Mouse (Mus musculus): ENCODE data around the gene Coro7. TPM values are rescaled to one million over a fixed set of nuclear protein-coding genes. Genes with fewer than 3 reads are reported as not detected.

Coro7 gene
- polyA plus RNA-seq, 1 experiment from 2014 or later = 12.4 TPM

- Histone ChIP-seq H3K9ac (ENCODE audit: low read depth, low read length) (no peak overlapping the region), H3K27me3 (ENCODE audit: control insufficient read depth, insufficient read depth, low read length) (no peaks in the 10 kb centered on the region; the same call in 1 of the 2 replicates), H3K4me1 (ENCODE audit: control insufficient read depth, insufficient read depth, low read length) (no peaks in the 10 kb centered on the region), H3K4me2 (no peak overlapping the region), H3K4me3 (ENCODE audit: low read depth, low read length) (no peak overlapping the region), H3K36me3 (ENCODE audit: control insufficient read depth, insufficient read depth, low read length) (no peaks in the 10 kb centered on the region), H3K9me3 (replicated peaks; ENCODE audit: control insufficient read depth, low read length) (no peaks in the 10 kb centered on the region), H3K27ac (ENCODE audit: low read depth, low read length) (no peak overlapping the region)
- ATAC-seq (replicated peaks; ENCODE audit: insufficient number of reproducible peaks, low FRiP score, low TSS enrichment) = no peak
- WGBS (ENCODE audit: insufficient replicate concordance) = 73% methylated on average over 7 of the region's 7 CpGs
Measured at GRCm38 (mm10) chr16:4722128-4722914, 42.7 kb upstream of the Coro7 start.

DNA sequence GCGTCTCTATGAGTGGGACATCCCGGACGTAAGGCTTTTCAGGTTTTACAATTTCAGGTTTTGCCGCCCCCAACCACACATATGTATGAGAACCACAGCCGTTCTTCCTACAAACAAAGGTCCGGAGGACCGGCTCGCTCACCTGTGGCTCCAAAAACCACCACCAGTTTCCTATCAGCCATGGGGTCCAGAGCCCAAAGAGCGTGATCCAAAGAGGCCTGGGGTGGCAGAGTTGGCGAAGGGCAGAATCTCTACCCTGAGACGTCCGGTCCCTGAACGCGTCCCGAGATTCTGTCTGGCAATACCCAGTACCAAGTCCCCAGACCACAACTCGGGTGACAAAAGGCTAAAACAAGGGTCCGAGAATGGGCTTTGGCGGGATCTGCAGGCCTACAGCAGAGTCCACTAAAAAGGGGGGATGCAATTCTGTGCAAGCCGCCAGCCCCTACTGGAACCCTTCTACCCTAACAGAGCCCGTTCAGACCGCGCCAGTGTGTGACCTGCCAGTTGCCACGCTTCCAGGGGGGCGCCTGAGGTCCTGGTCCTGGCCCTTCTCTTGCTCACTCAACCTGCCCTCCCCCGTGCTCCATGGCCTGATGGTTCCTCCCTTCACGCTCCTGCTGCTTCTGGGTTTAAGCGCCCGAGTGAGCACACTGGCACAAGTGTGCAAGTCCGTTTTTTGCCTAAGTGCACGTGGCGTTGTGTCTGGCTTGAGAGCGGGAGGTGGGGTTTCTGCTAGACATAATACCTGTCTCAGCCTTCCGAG lies 39.4 kb upstream of the Coro7 start, which contains the start of gene Nmral1:
TSS of gene Nmral1 (minus strand) at position 604 of the 766 bp plus-strand sequence.
- Histone ChIP-seq H3K4me3 (ENCODE audit: low read depth, low read length) (peak within 1 kb of the TSS; percentile 72), H3K27ac (ENCODE audit: low read depth, low read length) (peak within 1 kb of the TSS; percentile 66; the same call in 1 of the 2 replicates), H3K4me2 (peak within 1 kb of the TSS; percentile 78), H3K9ac (ENCODE audit: low read depth, low read length) (peak within 1 kb of the TSS; percentile 89), H3K9me3 (replicated peaks; ENCODE audit: control insufficient read depth, low read length) (no peaks in the 10 kb centered on the region), H3K27me3 (ENCODE audit: control insufficient read depth, insufficient read depth, low read length) (no peaks in the 10 kb centered on the region), H3K36me3 (ENCODE audit: control insufficient read depth, insufficient read depth, low read length) (peaks cover 8% of the 10 kb centered on the region), H3K4me1 (ENCODE audit: control insufficient read depth, insufficient read depth, low read length) (no peaks in the 10 kb centered on the region)
- ATAC-seq (replicated peaks; ENCODE audit: insufficient number of reproducible peaks, low FRiP score, low TSS enrichment) = peak; percentile 80
- WGBS (ENCODE audit: insufficient replicate concordance) = 13% methylated on average over 33 of the region's 33 CpGs

DNA sequence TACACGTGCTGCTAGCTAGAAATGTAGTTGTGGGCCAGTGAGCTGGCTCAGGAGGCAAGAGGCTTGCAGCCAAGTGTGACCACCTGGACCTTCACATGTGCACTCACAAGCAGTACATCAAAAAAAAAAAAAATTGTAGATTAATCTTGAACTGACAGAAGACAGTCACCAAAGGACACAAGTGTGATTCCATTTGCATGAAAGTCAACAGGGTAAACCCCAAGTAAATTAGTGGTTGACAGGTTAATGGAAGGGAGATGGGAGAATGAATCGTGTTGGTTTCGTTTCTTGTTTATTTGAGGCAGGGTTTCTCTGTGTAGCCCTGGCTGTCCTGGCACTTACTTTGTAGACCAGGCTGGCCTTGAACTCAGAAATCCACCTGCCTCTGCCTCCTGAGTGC lies 38.3 kb upstream of the Coro7 start:
- Histone ChIP-seq H3K9me3 (replicated peaks; ENCODE audit: control insufficient read depth, low read length) (no peaks in the 10 kb centered on the region), H3K4me3 (ENCODE audit: low read depth, low read length) (peak overlapping the region; percentile 72), H3K9ac (ENCODE audit: low read depth, low read length) (peak overlapping the region; percentile 89; the same call in 1 of the 2 replicates), H3K4me1 (ENCODE audit: control insufficient read depth, insufficient read depth, low read length) (no peaks in the 10 kb centered on the region), H3K4me2 (peak overlapping the region; percentile 78), H3K27me3 (ENCODE audit: control insufficient read depth, insufficient read depth, low read length) (no peaks in the 10 kb centered on the region), H3K36me3 (ENCODE audit: control insufficient read depth, insufficient read depth, low read length) (peaks cover 16% of the 10 kb centered on the region), H3K27ac (ENCODE audit: low read depth, low read length) (no peak overlapping the region)
- ATAC-seq (replicated peaks; ENCODE audit: insufficient number of reproducible peaks, low FRiP score, low TSS enrichment) = no peak
- WGBS (ENCODE audit: insufficient replicate concordance) = 81% methylated on average over 3 of the region's 3 CpGs

DNA sequence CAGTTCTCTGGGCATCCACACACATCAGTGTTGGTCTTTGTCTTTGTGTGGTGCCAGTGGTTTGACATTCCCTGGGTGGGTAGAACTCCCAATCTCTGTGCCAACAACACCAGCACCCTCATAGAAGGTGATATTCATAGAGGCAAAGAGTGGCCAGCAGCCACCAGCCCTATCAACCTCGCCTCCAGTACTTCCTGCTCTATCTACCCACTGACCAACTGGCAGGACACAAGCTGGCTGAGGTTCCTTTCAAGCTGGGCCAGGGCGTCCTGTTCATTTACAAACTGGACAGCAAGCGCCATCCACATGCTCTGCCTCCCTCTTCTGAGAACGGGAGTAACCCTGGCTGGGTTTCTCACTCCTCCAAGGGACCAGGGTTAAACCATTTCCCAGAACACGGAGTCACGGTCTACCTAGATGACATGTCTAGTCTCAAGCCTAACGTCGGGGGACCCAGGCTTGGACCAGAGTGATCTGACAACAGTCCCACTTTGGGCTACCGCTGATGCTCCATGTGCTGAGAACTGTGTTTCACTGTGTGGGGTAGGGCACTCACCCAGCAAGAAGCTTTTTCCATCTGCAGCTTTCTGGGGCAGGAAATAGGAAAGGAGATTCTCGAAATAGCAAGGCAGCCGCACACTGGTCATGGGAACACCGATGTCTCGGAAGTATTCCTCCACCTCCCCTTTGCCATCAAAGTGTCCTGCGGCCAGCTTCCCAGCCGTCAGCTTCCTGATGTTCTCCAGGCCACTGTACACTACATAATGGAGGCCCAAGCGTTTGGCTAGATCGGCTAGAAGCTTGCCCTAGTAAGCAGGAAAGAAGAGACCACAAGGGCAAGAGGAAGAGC lies 34.5 kb upstream of the Coro7 start:
- Histone ChIP-seq H3K27me3 (ENCODE audit: control insufficient read depth, insufficient read depth, low read length) (no peaks in the 10 kb centered on the region), H3K4me2 (no peak overlapping the region)

GRCm38 (mm10) chr16:4711173-4711572 lies 31.6 kb upstream of the Coro7 start:
- H3K9ac ChIP-seq (ENCODE audit: low read depth, low read length) = no peak overlapping the region
- H3K36me3 ChIP-seq (ENCODE audit: control insufficient read depth, insufficient read depth, low read length) = peaks cover 35% of the 10 kb centered on the region
- 92% methylated on average over 4 of the region's 4 CpGs for WGBS (ENCODE audit: insufficient replicate concordance)
- ATAC-seq (replicated peaks; ENCODE audit: insufficient number of reproducible peaks, low FRiP score, low TSS enrichment) = no peak
- H3K4me3 ChIP-seq (ENCODE audit: low read depth, low read length) = no peak overlapping the region
- H3K4me2 ChIP-seq = no peak overlapping the region
- no peaks in the 10 kb centered on the region for H3K4me1 ChIP-seq (ENCODE audit: control insufficient read depth, insufficient read depth, low read length)
- no peak overlapping the region for H3K27ac ChIP-seq (ENCODE audit: low read depth, low read length)
- H3K27me3 ChIP-seq (ENCODE audit: control insufficient read depth, insufficient read depth, low read length) = no peaks in the 10 kb centered on the region
- H3K9me3 ChIP-seq (replicated peaks; ENCODE audit: control insufficient read depth, low read length) = no peaks in the 10 kb centered on the region

More for the DNA sequence above, 34.5 kb upstream of the Coro7 start:
- H3K4me1 ChIP-seq (ENCODE audit: control insufficient read depth, insufficient read depth, low read length) = no peaks in the 10 kb centered on the region
- H3K27ac ChIP-seq (ENCODE audit: low read depth, low read length) = no peak overlapping the region
- H3K36me3 ChIP-seq (ENCODE audit: control insufficient read depth, insufficient read depth, low read length) = peaks cover 26% of the 10 kb centered on the region
- WGBS (ENCODE audit: insufficient replicate concordance) = 75% methylated on average over 17 of the region's 17 CpGs
- ATAC-seq (replicated peaks; ENCODE audit: insufficient number of reproducible peaks, low FRiP score, low TSS enrichment) = no peak
- H3K9me3 ChIP-seq (replicated peaks; ENCODE audit: control insufficient read depth, low read length) = no peaks in the 10 kb centered on the region
- no peak overlapping the region for H3K9ac ChIP-seq (ENCODE audit: low read depth, low read length)
- H3K4me3 ChIP-seq (ENCODE audit: low read depth, low read length) = no peak overlapping the region

DNA sequence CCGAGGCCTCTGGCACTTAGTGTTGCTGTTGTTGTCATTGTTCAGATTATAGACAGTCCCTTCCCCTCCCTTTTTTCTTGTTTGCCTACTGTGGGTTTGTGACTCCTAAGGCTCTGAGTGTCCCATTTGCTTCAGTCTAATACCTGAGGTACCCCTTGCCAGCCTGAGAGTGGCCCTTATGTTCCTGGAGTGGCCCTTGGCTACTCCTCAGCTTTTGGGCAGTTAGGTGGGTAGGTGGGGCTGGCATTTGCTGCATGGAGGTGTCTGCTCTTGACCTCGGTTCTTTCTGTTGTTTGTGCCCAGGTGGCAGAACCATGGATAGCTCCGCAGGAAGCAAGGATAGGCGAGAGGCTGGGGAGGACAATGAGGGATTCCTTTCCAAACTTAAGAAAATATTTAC lies 26.0 kb upstream of the Coro7 start:
- Histone ChIP-seq H3K9ac (ENCODE audit: low read depth, low read length) (no peak overlapping the region), H3K36me3 (ENCODE audit: control insufficient read depth, insufficient read depth, low read length) (peaks cover 45% of the 10 kb centered on the region), H3K4me1 (ENCODE audit: control insufficient read depth, insufficient read depth, low read length) (no peaks in the 10 kb centered on the region), H3K9me3 (replicated peaks; ENCODE audit: control insufficient read depth, low read length) (no peaks in the 10 kb centered on the region), H3K27ac (ENCODE audit: low read depth, low read length) (no peak overlapping the region), H3K4me2 (no peak overlapping the region), H3K4me3 (ENCODE audit: low read depth, low read length) (no peak overlapping the region), H3K27me3 (ENCODE audit: control insufficient read depth, insufficient read depth, low read length) (no peaks in the 10 kb centered on the region)
- no peak for ATAC-seq (replicated peaks; ENCODE audit: insufficient number of reproducible peaks, low FRiP score, low TSS enrichment)
- WGBS (ENCODE audit: insufficient replicate concordance) = 57% methylated on average over 4 of the region's 4 CpGs

DNA sequence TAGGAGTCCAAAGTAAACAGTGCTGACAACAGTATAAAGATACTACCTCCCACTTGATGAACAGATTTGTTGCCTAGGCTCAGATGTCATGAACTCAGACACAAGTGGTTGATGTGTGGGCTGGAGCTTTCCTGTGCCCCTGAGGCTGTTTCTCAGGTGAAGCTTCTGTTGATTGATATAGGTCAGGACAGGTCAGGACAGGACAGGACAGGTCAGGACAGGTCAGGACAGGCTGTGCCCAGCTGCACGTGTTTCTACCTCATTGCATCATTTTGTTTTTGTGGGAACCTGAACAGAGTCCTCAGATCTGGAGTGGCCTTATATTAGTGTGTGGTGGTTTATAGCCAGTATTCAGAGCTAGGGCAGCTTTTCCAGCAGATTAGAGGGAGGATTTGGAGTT lies 23.1 kb upstream of the Coro7 start:
- no peak overlapping the region for H3K4me2 ChIP-seq
- no peak overlapping the region for H3K9ac ChIP-seq (ENCODE audit: low read depth, low read length)
- H3K4me1 ChIP-seq (ENCODE audit: control insufficient read depth, insufficient read depth, low read length) = no peaks in the 10 kb centered on the region
- H3K27me3 ChIP-seq (ENCODE audit: control insufficient read depth, insufficient read depth, low read length) = no peaks in the 10 kb centered on the region
- H3K36me3 ChIP-seq (ENCODE audit: control insufficient read depth, insufficient read depth, low read length) = peaks cover 45% of the 10 kb centered on the region
- ATAC-seq (replicated peaks; ENCODE audit: insufficient number of reproducible peaks, low FRiP score, low TSS enrichment) = no peak
- no peaks in the 10 kb centered on the region for H3K9me3 ChIP-seq (replicated peaks; ENCODE audit: control insufficient read depth, low read length)
- WGBS (ENCODE audit: insufficient replicate concordance) = 72% methylated on average over 1 of the region's 1 CpGs
- no peak overlapping the region for H3K4me3 ChIP-seq (ENCODE audit: low read depth, low read length)
- no peak overlapping the region for H3K27ac ChIP-seq (ENCODE audit: low read depth, low read length)

DNA sequence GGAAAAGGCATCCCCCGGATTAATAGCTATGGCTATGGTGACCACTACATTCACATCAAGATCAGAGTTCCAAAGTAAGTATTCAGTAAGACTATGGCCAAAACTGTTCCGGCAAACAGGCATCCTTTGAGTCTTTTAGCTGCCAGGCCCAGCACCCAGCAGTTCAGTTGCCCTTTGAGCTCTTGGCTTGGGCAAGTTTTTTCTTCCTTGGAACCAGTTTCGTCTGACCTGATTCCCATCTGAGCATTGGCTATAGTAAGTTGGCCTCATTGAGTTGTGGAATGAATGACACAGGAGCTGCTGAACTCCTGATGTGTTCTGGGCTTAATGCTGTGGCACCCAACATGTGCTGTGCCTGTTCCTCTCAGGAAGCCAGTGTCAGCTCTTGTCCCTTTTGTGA lies 21.6 kb upstream of the Coro7 start:
- no peak overlapping the region for H3K4me3 ChIP-seq (ENCODE audit: low read depth, low read length)
- H3K27ac ChIP-seq (ENCODE audit: low read depth, low read length) = no peak overlapping the region
- 90% methylated on average over 3 of the region's 3 CpGs for WGBS (ENCODE audit: insufficient replicate concordance)
- no peak overlapping the region for H3K4me2 ChIP-seq
- peaks cover 52% of the 10 kb centered on the region for H3K36me3 ChIP-seq (ENCODE audit: control insufficient read depth, insufficient read depth, low read length)
- H3K27me3 ChIP-seq (ENCODE audit: control insufficient read depth, insufficient read depth, low read length) = no peaks in the 10 kb centered on the region
- no peaks in the 10 kb centered on the region for H3K4me1 ChIP-seq (ENCODE audit: control insufficient read depth, insufficient read depth, low read length)
- no peak for ATAC-seq (replicated peaks; ENCODE audit: insufficient number of reproducible peaks, low FRiP score, low TSS enrichment)
- H3K9me3 ChIP-seq (replicated peaks; ENCODE audit: control insufficient read depth, low read length) = no peaks in the 10 kb centered on the region
- no peak overlapping the region for H3K9ac ChIP-seq (ENCODE audit: low read depth, low read length)

Data from heart, embryonic 11.5 days (tissue).